12 mouse cellular contexts compared by ENCODE assay signal in the genomic region with DNA sequence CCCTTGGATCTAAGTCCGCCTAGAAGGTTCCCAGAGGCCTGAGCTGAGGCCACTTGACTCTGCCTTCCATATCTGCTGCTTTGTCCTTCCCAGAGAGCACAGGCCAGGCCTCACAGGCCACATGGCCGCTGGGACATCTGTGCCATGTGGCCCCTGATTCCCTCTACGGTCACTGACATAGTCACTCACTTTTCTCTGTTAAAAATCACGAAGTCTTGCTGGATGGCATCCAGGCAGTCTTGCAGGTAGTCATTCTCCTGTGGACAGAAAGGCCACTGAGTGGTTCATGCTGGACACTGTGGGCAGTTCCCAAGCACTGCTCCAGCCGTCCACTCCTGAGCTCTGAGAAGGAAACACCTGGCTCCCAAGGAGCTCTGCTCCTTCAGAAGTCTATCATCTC. TPM values are rescaled to one million over a fixed set of nuclear protein-coding genes. Genes with fewer than 3 reads are reported as not detected.
"Had no signal": no experiment of that assay in that cellular context is flagged by ENCODE, and none has a peak within 500 bp of the region (broad histone marks: within the 10 kb centered on the region; RNA-seq: fewer than 3 reads in every experiment).

No protein-coding gene starts in this region.

- H3K4me3 ChIP-seq: limb, embryonic 13.5 days; neural tube, embryonic 13.5 days; stomach, embryonic 15.5 days had no signal

- DNase-seq: kidney, postnatal 36 days; lung, adult 18-20 months; right cerebral cortex, postnatal 14 days; thymus, adult 2 months; thymus, postnatal 25 days had no signal

- H3K27me3 ChIP-seq: limb, embryonic 13.5 days; neural tube, embryonic 13.5 days; stomach, embryonic 15.5 days had no signal

- ATAC-seq: midbrain, embryonic 16.5 days had no signal

- H3K27ac ChIP-seq: kidney, postnatal 0 days; limb, embryonic 13.5 days; liver, embryonic 14.5 days; stomach, embryonic 15.5 days had no signal

- H3K4me1 ChIP-seq: stomach, embryonic 15.5 days had no signal

RNA-seq across cellular contexts. Expression of a gene that starts 19.3 kb away (rescaled TPM):
- total RNA-seq: megakaryocyte-erythroid progenitor cell, adult 5-6 weeks had no signal
